Mouse (Mus musculus): Measurements from ENCODE around the gene Pla1a. TPM values are rescaled to one million over a fixed set of nuclear protein-coding genes. Genes with fewer than 3 reads are reported as not detected.

Gene Pla1a
- total and polyA plus RNA-seq, 2 experiments, result 55.2 to 82.1 TPM

DNA sequence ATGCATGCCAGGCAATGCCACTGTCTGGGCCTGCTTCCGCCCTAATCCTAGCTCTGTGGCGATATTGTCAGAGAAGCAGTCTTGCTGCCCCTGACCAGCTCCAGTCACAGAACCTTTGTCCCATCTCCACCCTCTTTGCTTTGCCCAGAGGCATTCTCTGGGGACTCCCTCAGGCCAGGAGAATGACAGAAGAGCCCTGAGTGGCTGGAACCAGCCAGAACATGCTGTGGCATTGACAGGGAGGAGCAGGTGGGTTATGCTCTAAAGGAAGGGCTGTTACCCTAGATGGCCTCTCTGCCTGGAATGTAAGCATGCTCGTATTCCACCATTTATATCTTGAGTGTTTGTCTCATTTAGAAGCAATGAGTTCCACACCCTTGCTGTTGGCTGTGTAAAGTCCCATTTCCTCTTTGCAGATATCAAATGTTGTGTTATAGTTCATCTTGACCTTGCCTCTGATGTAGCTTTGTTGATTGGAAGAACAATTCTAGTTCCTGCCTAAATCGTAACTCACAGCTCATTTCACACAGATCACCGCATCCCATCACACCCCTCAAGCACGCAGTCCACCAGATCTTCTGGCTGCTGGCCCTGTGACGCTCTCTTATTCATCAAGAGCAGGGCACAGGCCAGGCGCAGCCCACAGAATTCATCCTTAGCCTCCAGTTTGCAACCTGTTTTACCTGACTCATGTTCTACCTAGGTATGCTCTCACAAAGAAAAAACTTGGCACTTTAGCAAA is 62.1 kb downstream of the Pla1a start:
- H3K9ac ChIP-seq (ENCODE audit: low read depth, low read length), result no peak overlapping the region
- no peaks in the 10 kb centered on the region for H3K27me3 ChIP-seq (ENCODE audit: control insufficient read depth, insufficient read depth, low read length)
- H3K4me1 ChIP-seq (ENCODE audit: control insufficient read depth, insufficient read depth, low read length), result peaks cover 1% of the 10 kb centered on the region; the same call in 1 of the 2 replicates
- TF ChIP-seq CTCF (IDR thresholded peaks at IDR 0.05; ENCODE audit: low read depth, low read length) (no peak), POLR2A (IDR thresholded peaks at IDR 0.05; ENCODE audit: extremely low read depth, insufficient read depth, low read length) (no peak)
- no peak overlapping the region for H3K27ac ChIP-seq (replicated peaks; ENCODE audit: insufficient read depth, low read depth, low read length)
- no peak for DNase-seq (ENCODE audit: extremely low read depth, low read depth, low spot score)
- no peaks in the 10 kb centered on the region for H3K79me2 ChIP-seq (ENCODE audit: control insufficient read depth, insufficient read depth, low read length)
- 92% methylated on average over 8 of the region's 8 CpGs for WGBS
- no peak overlapping the region for H3K4me3 ChIP-seq (ENCODE audit: insufficient read depth, low read depth, low read length)
- no peaks in the 10 kb centered on the region for H3K36me3 ChIP-seq (ENCODE audit: control insufficient read depth, insufficient read depth, low read length)

DNA sequence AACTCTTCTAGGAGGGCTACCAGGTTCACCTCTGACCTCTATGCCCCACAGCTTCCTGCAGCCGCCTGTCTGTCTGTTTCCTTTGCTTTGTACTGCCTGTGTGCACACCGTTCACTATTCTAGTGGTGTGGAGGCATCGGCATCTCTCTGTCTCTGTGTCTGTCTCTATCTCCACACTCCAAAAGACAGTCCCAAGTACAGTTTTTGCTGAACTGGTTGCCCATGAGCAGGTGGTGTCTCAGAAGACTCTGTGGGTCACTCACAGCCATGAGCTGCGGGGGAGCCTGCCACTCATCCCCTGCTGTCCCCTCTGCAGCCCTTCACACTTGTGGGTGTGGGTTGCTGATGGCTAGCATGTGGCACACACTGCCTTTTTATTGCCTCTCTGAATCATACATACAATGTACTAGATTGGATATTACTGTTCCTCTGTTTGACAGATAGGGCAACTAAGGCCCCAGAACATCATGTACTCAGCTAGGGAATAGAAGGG is 62.9 kb downstream of the Pla1a start:
- 86% methylated on average over 4 of the region's 4 CpGs for WGBS
- Histone ChIP-seq H3K79me2 (ENCODE audit: control insufficient read depth, insufficient read depth, low read length) (no peaks in the 10 kb centered on the region), H3K27ac (replicated peaks; ENCODE audit: insufficient read depth, low read depth, low read length) (no peak overlapping the region), H3K27me3 (ENCODE audit: control insufficient read depth, insufficient read depth, low read length) (no peaks in the 10 kb centered on the region), H3K36me3 (ENCODE audit: control insufficient read depth, insufficient read depth, low read length) (no peaks in the 10 kb centered on the region), H3K4me1 (ENCODE audit: control insufficient read depth, insufficient read depth, low read length) (peaks cover 1% of the 10 kb centered on the region; the same call in 1 of the 2 replicates), H3K9ac (ENCODE audit: low read depth, low read length) (no peak overlapping the region), H3K4me3 (ENCODE audit: insufficient read depth, low read depth, low read length) (no peak overlapping the region)
- no peak for DNase-seq (ENCODE audit: extremely low read depth, low read depth, low spot score)
- TF ChIP-seq CTCF (IDR thresholded peaks at IDR 0.05; ENCODE audit: low read depth, low read length) (no peak), POLR2A (IDR thresholded peaks at IDR 0.05; ENCODE audit: extremely low read depth, insufficient read depth, low read length) (no peak)

DNA sequence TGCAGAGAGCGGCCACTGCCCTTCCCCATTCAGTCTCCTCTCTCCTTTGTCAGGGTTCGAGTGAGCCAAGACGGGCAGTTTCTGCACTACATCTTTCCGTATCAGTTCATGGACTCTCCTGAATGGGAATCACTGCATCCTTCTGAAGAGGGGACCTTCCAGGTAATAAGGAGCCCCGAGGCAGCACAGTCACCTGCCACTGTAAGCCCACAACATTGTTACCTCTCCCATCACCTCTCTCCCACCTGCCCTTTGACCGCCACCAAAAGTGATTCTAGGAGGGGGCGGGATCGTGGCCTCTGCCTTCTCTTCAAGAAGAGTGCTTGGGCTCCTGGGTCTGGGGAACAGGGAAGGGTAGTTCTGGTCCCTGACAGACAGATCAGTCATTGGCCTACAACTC is 63.5 kb downstream of the Pla1a start:
- Histone ChIP-seq H3K4me3 (ENCODE audit: insufficient read depth, low read depth, low read length) (no peak overlapping the region), H3K27me3 (ENCODE audit: control insufficient read depth, insufficient read depth, low read length) (no peaks in the 10 kb centered on the region), H3K27ac (replicated peaks; ENCODE audit: insufficient read depth, low read depth, low read length) (no peak overlapping the region), H3K9ac (ENCODE audit: low read depth, low read length) (no peak overlapping the region), H3K4me1 (ENCODE audit: control insufficient read depth, insufficient read depth, low read length) (peaks cover 1% of the 10 kb centered on the region; the same call in 1 of the 2 replicates), H3K79me2 (ENCODE audit: control insufficient read depth, insufficient read depth, low read length) (no peaks in the 10 kb centered on the region), H3K36me3 (ENCODE audit: control insufficient read depth, insufficient read depth, low read length) (no peaks in the 10 kb centered on the region)
- 88% methylated on average over 8 of the region's 8 CpGs for WGBS
- TF ChIP-seq CTCF (IDR thresholded peaks at IDR 0.05; ENCODE audit: low read depth, low read length), result no peak
- no peak for TF ChIP-seq POLR2A (IDR thresholded peaks at IDR 0.05; ENCODE audit: extremely low read depth, insufficient read depth, low read length)
- no peak for DNase-seq (ENCODE audit: extremely low read depth, low read depth, low spot score)

DNA sequence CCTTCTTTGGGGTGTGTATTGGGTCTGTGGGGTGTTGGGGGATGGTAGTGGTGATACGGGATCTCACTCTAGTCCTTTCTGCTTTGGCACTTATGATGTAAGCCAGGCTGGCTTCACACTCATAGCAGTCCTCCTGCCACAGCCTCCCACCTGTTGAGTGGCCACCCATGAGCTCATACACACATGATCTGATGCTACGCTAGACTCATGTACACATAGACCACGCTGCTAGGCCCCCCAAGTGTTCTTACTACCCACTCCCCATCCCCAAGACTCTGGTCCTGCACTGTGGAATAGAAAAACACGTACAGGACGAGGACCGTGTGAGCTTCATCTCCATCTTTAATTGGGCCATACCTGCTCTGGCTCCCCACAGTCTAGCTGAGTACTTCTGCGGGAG is 63.9 kb downstream of the Pla1a start:
- Histone ChIP-seq H3K9ac (ENCODE audit: low read depth, low read length) (no peak overlapping the region), H3K79me2 (ENCODE audit: control insufficient read depth, insufficient read depth, low read length) (no peaks in the 10 kb centered on the region), H3K4me3 (ENCODE audit: insufficient read depth, low read depth, low read length) (no peak overlapping the region), H3K27ac (replicated peaks; ENCODE audit: insufficient read depth, low read depth, low read length) (no peak overlapping the region), H3K36me3 (ENCODE audit: control insufficient read depth, insufficient read depth, low read length) (no peaks in the 10 kb centered on the region), H3K27me3 (ENCODE audit: control insufficient read depth, insufficient read depth, low read length) (no peaks in the 10 kb centered on the region), H3K4me1 (ENCODE audit: control insufficient read depth, insufficient read depth, low read length) (peaks cover 1% of the 10 kb centered on the region; the same call in 1 of the 2 replicates)
- 88% methylated on average over 7 of the region's 7 CpGs for WGBS
- no peak for DNase-seq (ENCODE audit: extremely low read depth, low read depth, low spot score)
- TF ChIP-seq POLR2A (IDR thresholded peaks at IDR 0.05; ENCODE audit: extremely low read depth, insufficient read depth, low read length) (no peak), CTCF (IDR thresholded peaks at IDR 0.05; ENCODE audit: low read depth, low read length) (no peak)

- Histone ChIP-seq H3K4me3 (ENCODE audit: insufficient read depth, low read depth, low read length) (no peak overlapping the region), H3K27ac (replicated peaks; ENCODE audit: insufficient read depth, low read depth, low read length) (no peak overlapping the region), H3K27me3 (ENCODE audit: control insufficient read depth, insufficient read depth, low read length) (no peaks in the 10 kb centered on the region), H3K79me2 (ENCODE audit: control insufficient read depth, insufficient read depth, low read length) (no peaks in the 10 kb centered on the region), H3K4me1 (ENCODE audit: control insufficient read depth, insufficient read depth, low read length) (peaks cover under 1% of the 10 kb centered on the region; the same call in 1 of the 2 replicates), H3K9ac (ENCODE audit: low read depth, low read length) (no peak overlapping the region), H3K36me3 (ENCODE audit: control insufficient read depth, insufficient read depth, low read length) (no peaks in the 10 kb centered on the region)
- WGBS, result 87% methylated on average over 10 of the region's 10 CpGs
- DNase-seq (ENCODE audit: extremely low read depth, low read depth, low spot score), result no peak
- TF ChIP-seq CTCF (IDR thresholded peaks at IDR 0.05; ENCODE audit: low read depth, low read length), result no peak
- TF ChIP-seq POLR2A (IDR thresholded peaks at IDR 0.05; ENCODE audit: extremely low read depth, insufficient read depth, low read length), result no peak
Measured at GRCm38 (mm10) chr16:38368336-38368735, 64.6 kb downstream of the Pla1a start.

- Histone ChIP-seq H3K27me3 (ENCODE audit: control insufficient read depth, insufficient read depth, low read length) (no peaks in the 10 kb centered on the region), H3K27ac (replicated peaks; ENCODE audit: insufficient read depth, low read depth, low read length) (no peak overlapping the region), H3K4me3 (ENCODE audit: insufficient read depth, low read depth, low read length) (no peak overlapping the region), H3K79me2 (ENCODE audit: control insufficient read depth, insufficient read depth, low read length) (no peaks in the 10 kb centered on the region), H3K36me3 (ENCODE audit: control insufficient read depth, insufficient read depth, low read length) (no peaks in the 10 kb centered on the region), H3K9ac (ENCODE audit: low read depth, low read length) (no peak overlapping the region), H3K4me1 (ENCODE audit: control insufficient read depth, insufficient read depth, low read length) (no peaks in the 10 kb centered on the region)
- no peak for TF ChIP-seq POLR2A (IDR thresholded peaks at IDR 0.05; ENCODE audit: extremely low read depth, insufficient read depth, low read length)
- TF ChIP-seq CTCF (IDR thresholded peaks at IDR 0.05; ENCODE audit: low read depth, low read length), result no peak
- WGBS, result 83% methylated on average over 4 of the region's 4 CpGs
- no peak for DNase-seq (ENCODE audit: extremely low read depth, low read depth, low spot score)
Measured at GRCm38 (mm10) chr16:38366231-38366630, 66.7 kb downstream of the Pla1a start.

Data from liver, adult 2 months (tissue).